Mouse (Mus musculus): ENCODE results near the gene Vav1. TPM values are rescaled to one million over a fixed set of nuclear protein-coding genes. Genes with fewer than 3 reads are reported as not detected.

The Vav1 gene
- polyA plus RNA-seq, 1 experiment from 2014 or later = 0.61 TPM

DNA sequence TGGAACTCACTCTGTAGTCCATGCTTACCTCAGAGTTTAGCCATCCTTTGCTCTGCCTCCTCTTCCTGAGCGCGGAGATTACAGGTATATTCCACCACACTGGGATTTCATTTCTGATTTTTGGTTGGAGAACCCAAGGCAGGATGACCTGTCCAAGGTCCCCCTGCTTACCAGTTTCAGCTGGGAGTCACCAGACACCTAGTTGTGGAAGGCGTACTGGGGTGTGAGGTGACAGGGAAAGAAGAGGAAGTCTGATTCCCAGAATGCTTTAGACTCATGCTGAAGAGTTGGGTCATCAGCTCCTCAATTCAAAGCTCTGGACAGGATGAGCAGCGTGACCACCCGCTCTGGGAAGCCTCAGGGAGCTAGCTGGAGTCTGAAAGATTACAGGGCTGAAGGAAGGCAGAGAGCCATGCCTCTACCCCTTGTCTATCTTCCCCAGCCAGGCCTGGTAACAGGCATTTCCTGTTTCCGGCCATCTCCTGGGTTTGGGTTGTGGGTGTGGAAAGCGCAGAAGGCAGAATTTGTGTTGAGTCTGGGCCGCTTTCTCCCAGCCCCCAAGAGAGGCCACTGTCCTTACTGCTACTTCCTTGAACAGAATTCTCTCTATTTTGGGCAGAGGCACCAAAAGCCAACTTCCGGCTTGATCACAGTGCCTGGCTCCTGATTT lies 11.2 kb downstream of the Vav1 start:
- Histone ChIP-seq H3K4me1 (no peaks in the 10 kb centered on the region), H3K4me2 (no peak overlapping the region), H3K27ac (no peak overlapping the region), H3K36me3 (ENCODE audit: poor library complexity, severe bottlenecking) (no peaks in the 10 kb centered on the region), H3K9me3 (replicated peaks) (0 out of 2 replicates have a peak, but pooled peaks cover 4% of the 10 kb centered on the region), H3K4me3 (no peak overlapping the region), H3K27me3 (no peaks in the 10 kb centered on the region), H3K9ac (no peak overlapping the region)
- no peak for ATAC-seq
- WGBS = 91% methylated on average over 9 of the region's 9 CpGs

DNA sequence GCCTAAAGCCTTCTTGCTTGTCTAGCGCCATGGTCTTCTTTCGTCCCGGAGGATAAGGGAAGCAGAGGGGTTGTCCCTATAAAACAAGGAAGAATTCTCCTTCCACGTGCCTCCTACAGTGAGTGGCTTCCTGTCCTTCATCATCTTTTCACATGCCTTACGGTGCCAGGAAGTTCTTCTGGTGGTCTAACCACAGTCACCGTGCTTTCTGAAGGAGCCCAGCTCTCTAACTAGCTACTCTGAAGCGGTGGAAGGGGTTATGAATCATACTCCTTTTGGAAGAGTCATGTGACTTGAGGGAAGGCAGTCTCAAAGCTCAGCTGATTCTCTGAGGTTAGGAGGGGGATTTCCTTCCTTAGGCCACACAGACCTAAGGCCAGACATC lies 11.8 kb downstream of the Vav1 start:
- no peak overlapping the region for H3K27ac ChIP-seq
- H3K4me1 ChIP-seq = no peaks in the 10 kb centered on the region
- no peak overlapping the region for H3K4me2 ChIP-seq
- 0 out of 2 replicates have a peak, but pooled peaks cover 4% of the 10 kb centered on the region for H3K9me3 ChIP-seq (replicated peaks)
- ATAC-seq = no peak
- WGBS = 90% methylated on average over 7 of the region's 7 CpGs
- no peaks in the 10 kb centered on the region for H3K27me3 ChIP-seq
- no peak overlapping the region for H3K9ac ChIP-seq
- H3K36me3 ChIP-seq (ENCODE audit: poor library complexity, severe bottlenecking) = no peaks in the 10 kb centered on the region
- H3K4me3 ChIP-seq = no peak overlapping the region

DNA sequence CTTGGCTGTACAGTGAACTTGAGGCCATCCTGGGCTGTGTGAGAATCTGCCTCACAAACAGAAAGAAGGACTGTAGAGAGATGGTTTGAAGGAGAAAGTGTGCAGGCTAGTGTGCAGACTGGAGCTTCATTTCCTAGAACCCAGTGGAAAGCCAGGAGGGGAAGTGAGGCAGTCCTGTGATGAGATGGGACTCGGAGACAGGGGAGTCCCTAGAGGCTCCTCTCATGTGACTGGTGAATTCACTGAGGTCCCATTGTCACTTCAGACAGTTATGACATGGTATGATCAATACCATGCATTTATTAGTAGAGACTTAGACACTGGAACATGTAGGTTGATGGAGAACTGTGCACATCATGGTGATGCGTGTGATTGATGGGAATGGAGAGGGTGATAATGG lies 13.4 kb downstream of the Vav1 start:
- Histone ChIP-seq H3K4me3 (no peak overlapping the region), H3K36me3 (ENCODE audit: poor library complexity, severe bottlenecking) (no peaks in the 10 kb centered on the region), H3K27ac (no peak overlapping the region), H3K4me1 (no peaks in the 10 kb centered on the region), H3K4me2 (no peak overlapping the region), H3K27me3 (no peaks in the 10 kb centered on the region), H3K9me3 (replicated peaks) (0 out of 2 replicates have a peak, but pooled peaks cover 4% of the 10 kb centered on the region), H3K9ac (no peak overlapping the region)
- WGBS = 92% methylated on average over 2 of the region's 2 CpGs
- no peak for ATAC-seq

DNA sequence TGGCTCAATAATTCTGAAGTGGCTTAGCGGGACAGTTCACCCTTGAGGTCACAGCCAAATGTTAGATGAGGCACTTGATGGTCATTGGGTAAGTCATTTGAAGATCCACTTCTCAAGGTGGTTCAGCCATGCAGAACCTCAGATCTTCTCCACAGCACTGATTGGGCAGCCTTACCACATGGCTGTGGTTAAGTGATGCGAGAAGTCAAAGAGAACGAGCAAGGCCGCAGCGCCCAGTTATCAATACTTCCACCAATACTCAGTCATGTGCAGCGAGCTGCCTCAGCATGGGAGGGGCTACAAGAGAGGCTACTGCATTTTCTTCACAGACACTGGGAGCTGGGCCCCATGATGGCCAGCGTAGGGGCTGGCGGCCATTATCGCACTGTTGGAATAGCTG lies 14.1 kb downstream of the Vav1 start:
- H3K27ac ChIP-seq = no peak overlapping the region
- H3K4me3 ChIP-seq = no peak overlapping the region
- ATAC-seq = no peak
- H3K9ac ChIP-seq = no peak overlapping the region
- H3K4me1 ChIP-seq = no peaks in the 10 kb centered on the region
- H3K4me2 ChIP-seq = no peak overlapping the region
- H3K27me3 ChIP-seq = no peaks in the 10 kb centered on the region
- H3K36me3 ChIP-seq (ENCODE audit: poor library complexity, severe bottlenecking) = no peaks in the 10 kb centered on the region
- 92% methylated on average over 9 of the region's 9 CpGs for WGBS
- 0 out of 2 replicates have a peak, but pooled peaks cover 4% of the 10 kb centered on the region for H3K9me3 ChIP-seq (replicated peaks)

DNA sequence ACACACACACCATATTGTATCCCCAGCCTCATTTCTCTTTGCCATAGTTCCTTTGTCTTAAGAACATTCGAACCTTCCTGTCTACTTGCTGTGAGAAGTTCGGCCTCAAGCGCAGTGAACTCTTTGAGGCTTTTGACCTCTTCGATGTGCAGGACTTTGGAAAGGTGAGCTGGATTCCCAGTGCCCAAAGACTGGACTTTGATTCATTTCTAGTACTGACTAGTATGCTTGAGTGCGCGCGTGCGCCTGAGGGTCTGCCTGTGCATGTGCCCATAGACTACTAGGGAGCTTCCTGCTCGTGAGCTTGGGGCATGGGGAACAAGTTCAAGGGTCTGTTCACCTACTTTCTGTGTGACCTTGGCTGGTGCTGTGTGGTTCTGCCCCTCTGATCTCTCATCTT lies 17.0 kb downstream of the Vav1 start:
- Histone ChIP-seq H3K4me3 (no peak overlapping the region), H3K36me3 (ENCODE audit: poor library complexity, severe bottlenecking) (no peaks in the 10 kb centered on the region), H3K4me2 (no peak overlapping the region), H3K27me3 (no peaks in the 10 kb centered on the region), H3K9ac (no peak overlapping the region), H3K4me1 (no peaks in the 10 kb centered on the region), H3K9me3 (replicated peaks) (0 out of 2 replicates have a peak, but pooled peaks cover 4% of the 10 kb centered on the region), H3K27ac (no peak overlapping the region)
- WGBS = 93% methylated on average over 9 of the region's 9 CpGs
- ATAC-seq = no peak

DNA sequence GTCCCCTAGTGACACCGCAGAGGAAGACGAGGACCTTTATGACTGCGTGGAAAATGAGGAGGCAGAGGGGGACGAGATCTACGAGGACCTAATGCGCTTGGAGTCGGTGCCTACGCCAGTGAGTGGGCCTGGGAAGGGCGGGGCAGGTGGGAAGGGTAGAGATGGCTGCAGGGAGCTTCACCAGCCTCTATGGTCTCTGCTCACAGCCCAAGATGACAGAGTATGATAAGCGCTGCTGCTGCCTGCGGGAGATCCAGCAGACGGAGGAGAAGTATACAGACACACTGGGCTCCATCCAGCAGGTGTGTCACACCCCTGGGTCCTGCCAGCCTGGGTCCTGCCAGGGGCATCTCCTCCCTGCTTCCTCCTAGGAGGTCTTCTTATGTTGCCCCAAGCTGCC lies 18.1 kb downstream of the Vav1 start:
- no peak for ATAC-seq
- H3K4me1 ChIP-seq = no peaks in the 10 kb centered on the region
- no peak overlapping the region for H3K27ac ChIP-seq
- H3K4me2 ChIP-seq = no peak overlapping the region
- H3K4me3 ChIP-seq = no peak overlapping the region
- no peaks in the 10 kb centered on the region for H3K36me3 ChIP-seq (ENCODE audit: poor library complexity, severe bottlenecking)
- WGBS = 88% methylated on average over 12 of the region's 12 CpGs
- H3K27me3 ChIP-seq = no peaks in the 10 kb centered on the region
- no peak overlapping the region for H3K9ac ChIP-seq
- H3K9me3 ChIP-seq (replicated peaks) = no peaks in the 10 kb centered on the region

DNA sequence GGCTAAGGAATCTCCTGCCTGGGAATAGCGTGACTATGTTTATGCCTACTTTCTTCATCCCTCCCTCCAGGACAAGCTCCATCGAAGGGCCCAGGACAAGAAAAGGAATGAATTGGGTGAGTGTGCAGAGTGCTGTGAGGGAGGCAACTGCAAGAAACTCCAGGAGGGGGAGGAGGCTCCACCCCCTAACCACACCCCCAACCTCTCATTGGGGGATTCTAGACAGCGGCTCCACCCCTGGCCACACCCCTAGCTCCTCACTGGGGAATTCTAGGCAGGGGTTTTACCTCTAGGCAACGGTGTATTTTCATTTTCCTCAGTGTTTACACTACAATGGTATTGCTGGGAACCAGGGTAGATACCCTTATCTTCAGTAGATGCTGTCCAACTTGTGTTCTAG lies 26.7 kb downstream of the Vav1 start:
- no peak overlapping the region for H3K27ac ChIP-seq
- no peaks in the 10 kb centered on the region for H3K9me3 ChIP-seq (replicated peaks)
- no peak overlapping the region for H3K9ac ChIP-seq
- H3K4me2 ChIP-seq = no peak overlapping the region
- no peaks in the 10 kb centered on the region for H3K4me1 ChIP-seq
- no peak overlapping the region for H3K4me3 ChIP-seq
- no peaks in the 10 kb centered on the region for H3K27me3 ChIP-seq
- WGBS = 68% methylated on average over 4 of the region's 4 CpGs
- ATAC-seq = no peak
- no peaks in the 10 kb centered on the region for H3K36me3 ChIP-seq (ENCODE audit: poor library complexity, severe bottlenecking)

DNA sequence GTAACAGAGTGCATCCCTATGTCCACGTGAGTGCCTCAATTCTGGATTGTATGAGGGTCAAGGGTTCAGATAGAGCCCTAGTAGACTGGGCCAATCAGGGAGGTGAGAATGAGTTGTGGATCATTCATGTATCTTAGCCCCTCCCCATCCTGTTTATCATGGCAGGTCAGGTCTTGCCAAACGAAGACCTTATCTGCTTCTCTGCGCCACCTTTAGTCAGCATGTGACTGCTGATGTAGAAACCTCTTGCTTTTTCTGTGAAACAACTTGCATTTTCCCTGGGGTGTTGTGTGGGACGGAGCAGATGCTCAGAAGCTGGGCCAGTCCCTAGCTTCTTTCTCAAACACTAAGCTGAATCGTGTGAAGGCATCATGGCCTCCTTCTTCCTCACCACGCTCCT lies 28.2 kb downstream of the Vav1 start:
- Histone ChIP-seq H3K27me3 (no peaks in the 10 kb centered on the region), H3K4me3 (no peak overlapping the region), H3K9ac (no peak overlapping the region), H3K36me3 (ENCODE audit: poor library complexity, severe bottlenecking) (no peaks in the 10 kb centered on the region), H3K4me2 (no peak overlapping the region), H3K27ac (no peak overlapping the region), H3K9me3 (replicated peaks) (no peaks in the 10 kb centered on the region), H3K4me1 (no peaks in the 10 kb centered on the region)
- 89% methylated on average over 6 of the region's 6 CpGs for WGBS
- ATAC-seq = no peak

DNA sequence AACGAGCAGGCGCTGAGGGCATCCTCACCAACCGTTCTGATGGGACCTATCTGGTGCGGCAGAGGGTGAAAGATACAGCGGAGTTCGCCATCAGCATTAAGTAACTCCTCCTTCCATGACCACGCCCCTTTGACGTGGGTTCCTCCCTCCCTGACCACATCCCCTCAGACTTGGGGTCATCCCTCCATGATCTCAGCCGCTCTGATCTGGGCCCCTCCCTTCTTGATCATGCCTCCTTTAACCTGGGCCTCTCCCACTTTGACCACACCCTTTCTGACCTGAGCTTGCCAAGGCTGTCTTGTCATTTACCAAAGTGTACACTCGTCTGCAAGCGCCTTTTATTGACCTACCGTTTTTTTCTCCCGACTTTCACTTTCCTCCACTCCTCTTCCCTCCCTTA lies 32.9 kb downstream of the Vav1 start:
- WGBS = 41% methylated on average over 13 of the region's 13 CpGs
- no peak for ATAC-seq
- Histone ChIP-seq H3K9me3 (replicated peaks) (no peaks in the 10 kb centered on the region), H3K27ac (no peak overlapping the region), H3K36me3 (ENCODE audit: poor library complexity, severe bottlenecking) (no peaks in the 10 kb centered on the region), H3K4me2 (no peak overlapping the region), H3K9ac (no peak overlapping the region), H3K4me3 (no peak overlapping the region), H3K27me3 (no peaks in the 10 kb centered on the region), H3K4me1 (no peaks in the 10 kb centered on the region)

DNA sequence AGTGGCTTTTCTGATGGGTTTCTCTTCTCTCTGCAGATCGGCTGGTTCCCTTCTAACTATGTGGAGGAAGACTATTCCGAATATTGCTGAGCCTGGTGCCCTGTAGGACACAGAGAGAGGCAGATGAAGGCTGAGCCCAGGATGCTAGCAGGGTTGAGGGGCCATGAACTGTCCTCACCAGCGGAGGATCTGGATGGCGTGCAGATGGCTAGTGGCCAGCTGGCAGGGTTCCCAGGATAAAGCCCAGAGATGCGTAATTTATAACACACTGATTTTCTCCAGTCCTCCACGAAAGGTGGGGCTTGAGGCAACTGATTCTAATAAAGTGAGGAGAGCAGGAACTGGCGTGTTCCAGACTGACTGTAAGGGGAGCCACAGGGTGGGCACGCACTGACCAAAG lies 48.7 kb downstream of the Vav1 start:
- Histone ChIP-seq H3K9ac (no peak overlapping the region), H3K4me3 (no peak overlapping the region), H3K4me1 (0 out of 2 replicates have a peak, but pooled peaks cover 4% of the 10 kb centered on the region), H3K36me3 (ENCODE audit: poor library complexity, severe bottlenecking) (no peaks in the 10 kb centered on the region), H3K4me2 (no peak overlapping the region), H3K27ac (no peak overlapping the region), H3K27me3 (no peaks in the 10 kb centered on the region), H3K9me3 (replicated peaks) (no peaks in the 10 kb centered on the region)
- no peak for ATAC-seq
- 67% methylated on average over 8 of the region's 8 CpGs for WGBS

DNA sequence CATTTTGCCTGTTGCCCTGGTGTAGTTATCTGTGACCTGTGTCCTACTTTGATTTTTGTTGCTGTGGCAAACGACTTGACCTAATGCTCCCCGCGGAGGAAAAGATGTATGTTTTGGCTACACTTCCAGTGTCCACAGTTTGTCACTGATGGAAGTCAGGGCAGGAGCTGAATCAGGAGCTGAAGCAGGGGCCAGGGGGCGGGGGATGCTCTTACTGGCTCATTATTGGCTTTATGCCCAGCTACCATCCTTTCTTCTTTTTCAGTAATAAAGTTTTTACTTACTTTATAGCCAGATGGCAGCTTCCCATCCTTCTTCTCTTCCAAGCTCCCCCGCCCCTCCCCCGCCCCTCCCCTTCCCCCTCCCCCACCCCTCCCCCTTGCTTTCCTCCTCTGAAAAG lies 50.0 kb downstream of the Vav1 start:
- no peaks in the 10 kb centered on the region for H3K9me3 ChIP-seq (replicated peaks)
- no peaks in the 10 kb centered on the region for H3K36me3 ChIP-seq (ENCODE audit: poor library complexity, severe bottlenecking)
- no peak for ATAC-seq
- no peaks in the 10 kb centered on the region for H3K27me3 ChIP-seq
- no peak overlapping the region for H3K9ac ChIP-seq
- 0 out of 2 replicates have a peak, but pooled peaks cover 4% of the 10 kb centered on the region for H3K4me1 ChIP-seq
- WGBS = 70% methylated on average over 4 of the region's 6 CpGs
- H3K27ac ChIP-seq = no peak overlapping the region
- H3K4me3 ChIP-seq = no peak overlapping the region
- no peak overlapping the region for H3K4me2 ChIP-seq

DNA sequence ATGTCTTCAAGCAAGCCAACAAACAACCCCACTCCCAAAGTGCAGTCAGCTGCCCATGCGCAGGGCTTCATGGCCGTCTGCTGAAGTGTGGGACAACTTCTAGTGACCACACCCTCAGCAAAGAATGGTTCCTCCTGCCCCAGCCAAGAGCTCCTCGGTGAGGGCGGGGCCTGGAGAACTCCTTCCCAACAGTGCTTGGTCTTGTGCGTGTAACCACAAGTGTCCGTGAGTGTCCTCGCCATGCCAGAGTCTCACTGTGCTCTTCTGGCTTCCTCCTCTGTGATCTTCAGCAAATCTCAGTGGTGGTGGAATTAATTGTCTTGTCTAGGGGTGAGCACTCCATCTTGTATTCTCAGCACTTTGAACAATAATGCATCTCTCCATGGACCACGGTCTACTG lies 52.1 kb downstream of the Vav1 start:
- ATAC-seq = no peak
- no peak overlapping the region for H3K27ac ChIP-seq
- no peak overlapping the region for H3K9ac ChIP-seq
- H3K27me3 ChIP-seq = no peaks in the 10 kb centered on the region
- H3K9me3 ChIP-seq (replicated peaks) = no peaks in the 10 kb centered on the region
- H3K36me3 ChIP-seq (ENCODE audit: poor library complexity, severe bottlenecking) = no peaks in the 10 kb centered on the region
- no peak overlapping the region for H3K4me3 ChIP-seq
- 0 out of 2 replicates have a peak, but pooled peaks cover 4% of the 10 kb centered on the region for H3K4me1 ChIP-seq
- no peak overlapping the region for H3K4me2 ChIP-seq
- 96% methylated on average over 8 of the region's 8 CpGs for WGBS

DNA sequence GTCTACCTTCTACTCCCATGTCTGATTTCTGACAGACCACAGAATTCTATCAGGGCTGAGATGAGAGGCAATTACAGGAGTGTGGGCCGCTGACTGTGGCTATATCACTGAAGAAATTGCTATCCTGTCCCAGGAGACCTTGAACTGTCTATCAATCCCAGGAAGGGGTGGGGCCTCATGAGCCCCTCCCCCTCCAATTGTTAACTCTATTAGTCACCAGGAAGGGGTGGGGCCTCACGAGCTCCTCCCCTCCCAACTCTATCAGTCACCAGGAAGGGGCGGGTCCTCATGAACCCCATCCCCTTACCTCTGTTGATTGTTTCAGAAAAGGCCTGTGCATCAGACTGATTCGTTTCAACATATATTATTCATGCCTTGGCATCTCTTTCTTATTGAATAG lies 53.3 kb downstream of the Vav1 start:
- 86% methylated on average over 4 of the region's 4 CpGs for WGBS

More for the DNA sequence above, 53.3 kb downstream of the Vav1 start:
- Histone ChIP-seq H3K27me3 (no peaks in the 10 kb centered on the region), H3K4me3 (no peak overlapping the region), H3K4me2 (no peak overlapping the region), H3K9me3 (replicated peaks) (no peaks in the 10 kb centered on the region), H3K27ac (no peak overlapping the region), H3K4me1 (0 out of 2 replicates have a peak, but pooled peaks cover 4% of the 10 kb centered on the region), H3K9ac (no peak overlapping the region), H3K36me3 (ENCODE audit: poor library complexity, severe bottlenecking) (no peaks in the 10 kb centered on the region)
- no peak for ATAC-seq

Data from forebrain, embryonic 13.5 days (tissue).